Mouse (Mus musculus) cerebellum, adult 9-11 months (tissue): ENCODE measurements around the gene Gm3646.

Source experiments
- DNase-seq: peaks from one replicate; pipeline ENCODE4 v3.0.0; 2022

Gm3646 gene

DNA sequence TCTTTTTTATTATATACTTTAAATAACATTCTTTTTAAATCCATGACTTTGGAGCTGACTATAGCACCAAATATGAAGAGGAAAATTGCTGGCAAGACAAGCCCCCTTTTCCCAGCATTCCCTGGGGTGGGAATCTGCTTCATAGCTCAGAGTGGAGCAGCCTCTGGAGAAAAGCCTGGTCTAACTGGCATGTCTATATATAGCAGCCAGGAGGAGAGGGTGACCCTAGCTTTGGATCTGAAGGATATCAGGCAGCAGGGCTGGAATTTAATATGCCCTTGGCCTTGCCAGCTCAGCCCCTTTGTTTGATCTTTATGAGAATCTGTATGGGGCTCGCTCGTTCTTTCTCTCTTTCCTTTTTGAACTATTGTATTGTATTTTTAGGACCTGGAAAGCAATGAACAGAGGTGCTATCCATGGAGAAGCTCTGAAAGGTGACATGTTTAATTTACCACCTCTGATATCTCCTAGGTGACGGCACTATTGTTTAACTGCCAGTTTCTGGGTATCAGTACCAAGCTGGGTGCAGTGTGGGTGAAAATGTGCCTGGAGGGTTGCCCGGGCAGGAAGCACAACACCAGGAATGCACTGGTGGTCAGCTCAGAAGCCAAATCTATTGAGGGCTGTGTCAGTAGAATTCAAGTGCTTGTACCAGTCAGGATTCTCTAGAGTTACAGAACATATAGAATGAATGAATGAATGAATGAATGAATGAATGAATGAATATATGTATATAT, at the start of gene Gm3646:
Gene Gm3646 (minus strand): TSS at position 90 of the 737 bp plus-strand sequence.
- no peak for DNase-seq

GRCm38 (mm10) chr1:39847066-39847465, 41.9 kb upstream of the Gm3646 start:
- no peak for DNase-seq

GRCm38 (mm10) chr1:39846031-39846550, 41.0 kb upstream of the Gm3646 start:
- no peak for DNase-seq

DNA sequence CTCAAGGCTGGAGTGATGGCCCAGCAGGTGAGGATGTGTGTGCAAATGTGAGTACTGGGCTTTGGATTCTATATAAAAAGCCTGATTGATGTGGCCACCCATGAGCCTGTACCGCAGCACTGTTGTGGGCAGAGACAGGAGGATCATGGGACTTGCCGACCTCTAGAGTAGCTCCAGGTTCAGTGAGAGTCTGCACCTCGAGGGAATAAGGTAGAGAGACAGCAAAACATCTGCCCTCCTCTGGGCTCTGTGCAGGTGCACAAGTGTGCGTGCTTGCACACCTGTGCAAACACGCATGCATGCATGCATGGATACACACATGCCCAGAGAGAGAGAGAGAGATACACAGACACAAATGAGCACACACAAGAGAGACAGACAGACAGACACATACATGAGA, 38.2 kb upstream of the Gm3646 start:
- DNase-seq = no peak

GRCm38 (mm10) chr1:39842218-39843007, 37.3 kb upstream of the Gm3646 start:
- no peak for DNase-seq

GRCm38 (mm10) chr1:39840856-39841255, 35.7 kb upstream of the Gm3646 start:
- DNase-seq = no peak

DNA sequence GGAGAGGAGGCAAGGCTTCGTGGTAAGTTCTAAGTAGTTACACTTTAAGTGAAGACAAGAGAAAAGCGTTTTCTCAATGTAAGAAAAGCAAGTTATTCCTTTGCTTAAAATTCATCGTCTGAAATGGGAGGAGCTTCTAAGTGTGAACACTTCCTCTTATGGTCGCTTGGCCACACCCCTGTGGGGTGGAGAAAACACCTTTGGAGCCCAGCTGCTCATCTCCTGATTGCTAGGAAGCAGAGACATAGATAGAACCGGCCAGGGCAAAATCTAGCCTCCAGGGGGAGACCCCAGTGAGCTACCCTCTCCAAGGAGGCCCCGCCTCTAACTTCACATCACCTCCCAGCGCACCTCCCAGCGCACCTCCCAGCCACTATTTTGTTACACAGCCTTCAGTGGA, 34.7 kb upstream of the Gm3646 start:
- DNase-seq = no peak

GRCm38 (mm10) chr1:39839217-39839616, 34.1 kb upstream of the Gm3646 start:
- no peak for DNase-seq

DNA sequence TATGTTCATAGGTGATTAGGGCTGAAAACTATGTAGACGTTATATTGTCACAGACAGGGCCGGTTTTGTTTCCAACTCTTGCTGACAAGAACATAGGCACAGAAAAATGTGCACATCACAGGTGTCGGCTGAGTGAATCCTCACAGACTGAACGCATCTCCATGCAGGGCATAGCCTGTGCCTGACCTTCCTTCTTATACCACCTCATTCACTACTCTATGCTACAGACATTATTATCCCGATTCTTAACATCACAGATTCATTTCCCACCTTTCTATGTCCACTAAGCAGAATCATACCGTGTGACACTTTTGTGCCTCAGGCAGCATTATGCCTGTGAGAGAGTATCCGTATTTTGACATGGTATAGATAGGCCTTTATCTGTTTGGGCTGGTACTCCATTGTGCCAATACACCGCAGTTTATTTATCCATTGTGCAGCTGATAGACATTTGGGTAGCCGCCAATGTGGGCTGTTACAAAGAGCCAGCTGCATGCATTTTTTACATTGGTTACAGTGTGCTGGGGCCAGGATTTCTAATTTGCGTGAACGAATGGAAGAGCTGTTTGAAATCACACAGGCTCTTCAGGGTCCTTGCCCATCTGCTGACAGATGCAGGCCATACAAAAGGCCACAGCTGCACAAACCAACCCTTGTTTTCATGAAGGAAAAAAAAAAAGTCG, 33.5 kb upstream of the Gm3646 start:
- no peak for DNase-seq

GRCm38 (mm10) chr1:39831594-39832039, 26.5 kb upstream of the Gm3646 start:
- DNase-seq = no peak

DNA sequence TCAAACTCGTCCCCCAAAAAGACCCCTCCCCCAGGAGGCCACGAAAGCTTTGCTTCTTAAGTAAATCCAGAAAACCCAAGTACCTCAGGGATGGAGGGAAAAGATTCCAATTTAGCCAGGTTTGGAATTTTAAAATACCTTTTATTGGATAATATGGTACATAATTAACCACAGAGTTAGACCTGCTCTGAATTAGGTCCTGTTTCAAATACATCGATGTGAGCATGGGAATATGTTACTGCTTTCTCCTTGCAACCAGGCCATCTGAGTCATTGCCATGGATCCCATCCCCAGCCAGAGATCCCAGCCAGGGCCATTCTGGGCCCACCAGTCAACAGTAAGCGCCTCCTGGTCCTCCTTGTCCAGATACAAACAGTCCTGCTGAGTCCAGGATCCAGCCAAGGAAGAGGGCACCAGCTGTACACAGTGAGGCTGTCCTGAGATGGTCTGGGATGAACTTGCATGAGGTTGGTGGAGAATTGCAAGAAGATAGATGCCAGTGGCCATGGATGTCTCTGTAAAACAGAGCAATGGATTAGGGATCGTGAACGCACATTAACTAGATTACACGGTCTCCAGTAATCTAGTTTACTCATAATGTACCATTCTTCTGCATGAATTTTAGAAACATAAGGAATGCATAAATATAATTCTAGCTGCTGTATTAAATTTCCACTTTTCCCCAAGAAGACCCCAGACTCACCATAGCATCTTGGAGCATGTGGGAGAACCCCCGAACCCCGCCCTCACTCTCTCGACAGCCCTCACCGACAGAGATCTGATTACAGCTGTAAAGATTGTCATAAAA, 25.9 kb upstream of the Gm3646 start:
- no peak for DNase-seq

- no peak for DNase-seq
Measured at GRCm38 (mm10) chr1:39824902-39825301, 19.8 kb upstream of the Gm3646 start.

DNA sequence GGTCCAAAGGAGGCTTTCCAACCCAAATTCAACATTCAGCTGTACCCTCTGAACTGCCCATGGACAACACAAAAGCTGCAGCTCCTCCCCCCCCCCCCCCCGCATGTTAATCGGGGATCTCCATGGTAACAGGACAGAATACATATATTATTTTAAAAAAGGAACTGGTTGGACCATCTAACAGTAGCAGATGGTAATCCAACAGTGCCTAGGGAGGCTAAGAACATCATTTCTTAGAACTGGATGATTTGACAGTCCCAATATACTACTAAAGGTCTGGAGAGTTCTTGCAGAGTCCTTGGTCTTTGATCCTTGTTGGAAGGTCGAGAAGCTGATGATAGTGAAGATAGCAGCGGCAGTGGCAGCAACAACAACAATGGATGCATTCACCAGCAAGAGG, 19.1 kb upstream of the Gm3646 start:
- no peak for DNase-seq

GRCm38 (mm10) chr1:39819596-39819995, 14.5 kb upstream of the Gm3646 start:
- no peak for DNase-seq

- DNase-seq = no peak
Measured at GRCm38 (mm10) chr1:39815766-39816165, 10.6 kb upstream of the Gm3646 start.

GRCm38 (mm10) chr1:39813067-39813466, 7.9 kb upstream of the Gm3646 start:
- no peak for DNase-seq

GRCm38 (mm10) chr1:39804789-39805188, 343 bp downstream of the Gm3646 start:
- no peak for DNase-seq

- no peak for DNase-seq
Measured at GRCm38 (mm10) chr1:39802946-39803345, 2.2 kb downstream of the Gm3646 start.

DNA sequence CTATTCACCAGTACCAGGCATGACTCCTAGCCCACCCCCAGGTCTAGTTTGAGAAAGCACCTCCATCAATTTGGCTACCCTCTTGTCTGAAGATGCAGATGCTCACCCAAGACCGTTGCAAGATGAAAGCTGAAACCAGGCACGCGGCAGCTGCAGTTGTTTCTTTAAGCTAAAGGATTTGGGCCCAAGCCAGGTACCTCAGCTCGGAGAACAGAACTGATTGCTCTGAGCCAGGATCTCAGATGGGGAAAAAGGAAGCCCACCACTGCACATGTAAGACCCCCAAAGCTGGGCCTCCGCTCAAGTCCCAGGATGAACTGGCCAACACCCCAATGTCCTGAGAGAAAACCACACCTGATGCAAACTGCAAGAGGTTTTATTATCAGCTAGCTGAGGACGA, 7.6 kb downstream of the Gm3646 start:
- no peak for DNase-seq

DNA sequence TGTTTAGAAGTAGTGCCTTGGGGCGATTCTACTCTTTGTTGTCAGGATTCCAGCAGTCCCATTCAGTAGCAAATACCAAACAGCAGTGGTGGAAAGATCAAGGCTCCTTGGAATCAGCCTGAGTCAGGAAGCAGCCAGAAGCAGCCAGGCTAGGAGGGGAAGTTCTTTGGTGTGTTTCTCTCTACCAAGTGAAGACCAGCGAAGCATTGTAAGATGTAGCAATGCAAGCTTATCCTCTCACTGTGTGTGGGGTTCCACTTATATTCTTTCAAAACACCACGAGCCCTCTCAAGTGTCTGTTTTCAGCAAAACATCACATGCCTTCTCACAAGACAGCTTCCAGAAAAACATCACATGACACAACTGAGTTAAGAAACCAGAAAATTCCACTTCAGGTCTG, 8.4 kb downstream of the Gm3646 start:
- no peak for DNase-seq

- DNase-seq = no peak
Measured at GRCm38 (mm10) chr1:39784632-39785031, 20.5 kb downstream of the Gm3646 start.

DNA sequence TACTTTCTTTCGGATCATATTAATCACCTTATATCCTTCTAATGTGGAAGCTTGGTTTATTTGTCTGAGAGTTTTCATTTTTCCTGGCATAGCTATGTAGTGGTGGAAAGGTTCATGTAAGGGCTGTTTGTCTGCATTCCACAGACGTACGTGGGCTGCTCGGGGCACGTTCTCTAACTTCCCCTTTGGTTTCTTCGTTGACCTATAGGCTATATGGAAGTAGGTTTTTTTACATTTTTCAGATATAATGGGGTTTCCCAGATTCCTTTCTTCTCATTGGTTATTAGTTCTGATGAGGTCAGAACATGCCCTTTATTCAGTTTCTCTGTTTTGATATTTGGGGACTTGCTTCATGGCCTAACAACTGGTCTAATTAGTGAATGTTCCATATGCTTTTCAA, 23.3 kb downstream of the Gm3646 start:
- no peak for DNase-seq
